Mouse (Mus musculus): ENCODE results near the gene Etfbkmt.
"Not testable (repeated sequence)": the region's sequence is repeated elsewhere in the genome, so short reads cannot be mapped to it uniquely, and the experiment has no call there.

- TF ChIP-seq CTCF (IDR thresholded peaks at IDR 0.05; ENCODE audit: borderline replicate concordance, insufficient read depth, low read depth, low read length); POLR2A (IDR thresholded peaks at IDR 0.05; ENCODE audit: borderline replicate concordance, insufficient read depth, low read length): not testable (repeated sequence)
Observed at GRCm38 (mm10) chr6:149167038-149167437, 27.4 kb downstream of the Etfbkmt start.
